Mouse (Mus musculus) kidney, postnatal 14 days (tissue): ENCODE measurements around the gene Sumf2.

ENCODE experiments used
- DNase-seq: peaks from one replicate; pipeline ENCODE4 v3.0.0; 2022; ENCODE audit warnings: mixed read lengths

The Sumf2 gene

GRCm38 (mm10) chr5:129908242-129908965, 61.6 kb downstream of the Sumf2 start, which contains the start of gene Nupr1l:
TSS of gene Nupr1l (plus strand) at chr5:129908540.
- peak; percentile 94 for DNase-seq

GRCm38 (mm10) chr5:129909147-129909546, 62.4 kb downstream of the Sumf2 start:
- DNase-seq, result no peak

DNA sequence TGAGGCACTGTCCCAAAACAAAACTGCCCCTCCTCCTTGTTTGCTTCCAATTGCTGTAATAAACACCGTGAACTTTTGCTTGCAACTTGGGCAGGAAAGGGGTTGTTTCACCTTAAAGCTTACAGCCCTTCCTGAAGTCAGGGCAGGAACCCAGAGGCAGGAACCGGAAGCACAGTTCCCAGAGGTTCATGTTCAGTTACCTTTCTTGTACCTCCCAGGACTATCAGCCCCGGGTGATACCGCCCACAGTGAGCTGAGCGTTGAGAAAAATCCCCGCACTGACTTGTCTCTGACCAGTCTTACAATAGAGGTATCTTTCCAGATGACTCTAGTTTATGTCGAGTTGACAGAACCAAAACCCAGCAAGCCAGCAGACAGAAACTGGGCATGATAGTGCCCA, 62.8 kb downstream of the Sumf2 start:
- no peak for DNase-seq
